Mouse (Mus musculus) intestine, embryonic 15.5 days (tissue): ENCODE results near the gene Gm37240. TPM values are rescaled to one million over a fixed set of nuclear protein-coding genes. Genes with fewer than 3 reads are reported as not detected.
A peak's percentile ranks its signal among the peaks of the same experiment; 100 is the strongest.

Experiments
- ATAC-seq: fragments of 200-750 bp; cut with Nextera tagmentation; 2 replicates; pipeline ENCODE4 v1.8.0; 2017; ENCODE audit warnings: moderate TSS enrichment, moderate library complexity
- H3K27ac ChIP-seq: fragments of 300-500 bp; sonication (generic); 2 replicates; pipeline ENCODE4 v1.5.1; 2015; ENCODE audit warnings: mild to moderate bottlenecking, inconsistent platforms
- H3K27me3 ChIP-seq: fragments of 300-500 bp; sonication (generic); replicated peaks from 2 replicates; pipeline ENCODE4 v1.6.1; 2015; ENCODE audit warnings: inconsistent platforms
- H3K36me3 ChIP-seq: fragments of 300-500 bp; sonication (generic); 2 replicates; pipeline ENCODE4 v1.6.1; 2015; ENCODE audit warnings: inconsistent platforms
- H3K4me1 ChIP-seq: fragments of 300-500 bp; sonication (generic); replicated peaks from 2 replicates; pipeline ENCODE4 v1.6.1; 2015; ENCODE audit warnings: inconsistent platforms
- H3K4me2 ChIP-seq: fragments of 300-500 bp; sonication (generic); replicated peaks from 2 replicates; pipeline ENCODE4 v1.6.1; 2015; ENCODE audit warnings: mild to moderate bottlenecking, inconsistent platforms
- H3K4me3 ChIP-seq: fragments of 300-500 bp; sonication (generic); replicated peaks from 2 replicates; pipeline ENCODE4 v1.5.1; 2015; ENCODE audit warnings: inconsistent platforms
- H3K9ac ChIP-seq: fragments of 300-500 bp; sonication (generic); 2 replicates; pipeline ENCODE4 v1.6.1; 2015; ENCODE audit warnings: inconsistent platforms
- H3K9me3 ChIP-seq: fragments of 300-500 bp; sonication (generic); 2 replicates; pipeline ENCODE4 v1.6.1; 2016; ENCODE audit warnings: inconsistent platforms
- WGBS: fragments of 180-500 bp; shearing (Covaris S2); methylation state at CpG from one replicate; pipeline ENCODE4 v1.1.7; 2015; 5-methylcytosine and 5-hydroxymethylcytosine counted together
- polyA plus RNA-seq: library from polyadenylated mRNA; unstranded; fragments of >200 nt; fragmentation: Nextera tagmentation; extraction: Ambion mirVana; gene quantifications from 2 replicates; pipeline ENCODE4 v1.2.1, GENCODE M21; 2015

Gene Gm37240
- polyA plus RNA-seq, 1 experiment from 2014 or later, result 6.5 TPM

- WGBS, result 87% methylated on average over 10 of the region's 10 CpGs
- H3K4me3 ChIP-seq, result no peak overlapping the region
- H3K4me2 ChIP-seq, result no peak overlapping the region
- no peaks in the 10 kb centered on the region; the same call in 1 of the 2 replicates for H3K36me3 ChIP-seq
- H3K4me1 ChIP-seq, result no peaks in the 10 kb centered on the region
- no peak overlapping the region for H3K9ac ChIP-seq
- H3K27ac ChIP-seq, result no peak overlapping the region
- no peaks in the 10 kb centered on the region for H3K9me3 ChIP-seq
- no peaks in the 10 kb centered on the region for H3K27me3 ChIP-seq
- ATAC-seq, result no peak
These were observed 1386.8 kb downstream of the Gm37240 start for GRCm38 (mm10) chr3:84500491-84500890.

GRCm38 (mm10) chr3:84497718-84498117 is 1389.6 kb downstream of the Gm37240 start:
- H3K36me3 ChIP-seq, result peaks cover 8% of the 10 kb centered on the region; the same call in 1 of the 2 replicates
- 80% methylated on average over 11 of the region's 11 CpGs for WGBS
- H3K27me3 ChIP-seq, result no peaks in the 10 kb centered on the region
- H3K27ac ChIP-seq, result no peak overlapping the region
- no peaks in the 10 kb centered on the region for H3K9me3 ChIP-seq
- H3K4me2 ChIP-seq, result no peak overlapping the region
- no peak overlapping the region for H3K9ac ChIP-seq
- no peak overlapping the region for H3K4me3 ChIP-seq
- ATAC-seq, result no peak
- peaks cover 3% of the 10 kb centered on the region; the same call in 1 of the 2 replicates for H3K4me1 ChIP-seq

- ATAC-seq, result no peak
- Histone ChIP-seq H3K27me3 (no peaks in the 10 kb centered on the region), H3K9me3 (no peaks in the 10 kb centered on the region), H3K36me3 (peaks cover 8% of the 10 kb centered on the region; the same call in 1 of the 2 replicates), H3K27ac (no peak overlapping the region), H3K9ac (no peak overlapping the region), H3K4me2 (no peak overlapping the region), H3K4me1 (peaks cover 3% of the 10 kb centered on the region; the same call in 1 of the 2 replicates), H3K4me3 (no peak overlapping the region)
- WGBS, result 85% methylated on average over 8 of the region's 8 CpGs
These were observed 1394.7 kb downstream of the Gm37240 start for GRCm38 (mm10) chr3:84492657-84493056.

- Histone ChIP-seq H3K4me1 (peaks cover 3% of the 10 kb centered on the region; the same call in 1 of the 2 replicates), H3K4me2 (no peak overlapping the region), H3K9me3 (no peaks in the 10 kb centered on the region), H3K27ac (no peak overlapping the region), H3K36me3 (peaks cover 8% of the 10 kb centered on the region; the same call in 1 of the 2 replicates), H3K27me3 (no peaks in the 10 kb centered on the region), H3K9ac (no peak overlapping the region), H3K4me3 (no peak overlapping the region)
- ATAC-seq, result no peak
- whole genome bisulfite sequencing, result 73% methylated on average over 4 of the region's 4 CpGs
These were observed 1395.2 kb downstream of the Gm37240 start for GRCm38 (mm10) chr3:84492148-84492547.

GRCm38 (mm10) chr3:84488716-84489115 is 1398.6 kb downstream of the Gm37240 start:
- H3K27me3 ChIP-seq, result no peaks in the 10 kb centered on the region
- no peak overlapping the region for H3K27ac ChIP-seq
- H3K4me1 ChIP-seq, result no peaks in the 10 kb centered on the region
- WGBS, result 83% methylated on average over 6 of the region's 6 CpGs
- H3K4me2 ChIP-seq, result no peak overlapping the region
- peaks cover 8% of the 10 kb centered on the region; the same call in 1 of the 2 replicates for H3K36me3 ChIP-seq
- no peak for ATAC-seq
- H3K4me3 ChIP-seq, result no peak overlapping the region
- no peaks in the 10 kb centered on the region for H3K9me3 ChIP-seq
- H3K9ac ChIP-seq, result no peak overlapping the region

GRCm38 (mm10) chr3:84484891-84485290 is 1402.4 kb downstream of the Gm37240 start:
- Histone ChIP-seq H3K9me3 (no peaks in the 10 kb centered on the region), H3K27me3 (no peaks in the 10 kb centered on the region), H3K4me3 (no peak overlapping the region), H3K36me3 (no peaks in the 10 kb centered on the region), H3K9ac (no peak overlapping the region), H3K4me2 (no peak overlapping the region), H3K4me1 (0 out of 2 replicates have a peak, but pooled peaks cover 8% of the 10 kb centered on the region), H3K27ac (no peak overlapping the region)
- 49% methylated on average over 3 of the region's 3 CpGs for WGBS
- no peak for ATAC-seq

GRCm38 (mm10) chr3:84484333-84484732 is 1403.0 kb downstream of the Gm37240 start:
- no peak overlapping the region for H3K4me2 ChIP-seq
- H3K4me3 ChIP-seq, result no peak overlapping the region
- 69% methylated on average over 4 of the region's 4 CpGs for WGBS
- no peak overlapping the region for H3K27ac ChIP-seq
- H3K27me3 ChIP-seq, result no peaks in the 10 kb centered on the region; the same call in 1 of the 2 replicates
- H3K9ac ChIP-seq, result no peak overlapping the region
- ATAC-seq, result no peak
- H3K9me3 ChIP-seq, result no peaks in the 10 kb centered on the region
- no peaks in the 10 kb centered on the region for H3K36me3 ChIP-seq
- 0 out of 2 replicates have a peak, but pooled peaks cover 9% of the 10 kb centered on the region for H3K4me1 ChIP-seq

- ATAC-seq, result no peak
- Histone ChIP-seq H3K4me3 (no peak overlapping the region), H3K27ac (no peak overlapping the region), H3K4me1 (0 out of 2 replicates have a peak, but pooled peaks cover 9% of the 10 kb centered on the region), H3K9ac (no peak overlapping the region), H3K9me3 (no peaks in the 10 kb centered on the region), H3K36me3 (no peaks in the 10 kb centered on the region), H3K27me3 (peaks cover 7% of the 10 kb centered on the region), H3K4me2 (no peak overlapping the region)
- WGBS, result 82% methylated on average over 6 of the region's 6 CpGs
These were observed 1405.2 kb downstream of the Gm37240 start for GRCm38 (mm10) chr3:84482121-84482520.

- H3K9me3 ChIP-seq, result no peaks in the 10 kb centered on the region
- 4% methylated on average over 11 of the region's 11 CpGs for WGBS
- H3K27me3 ChIP-seq, result peaks cover 7% of the 10 kb centered on the region
- no peaks in the 10 kb centered on the region for H3K36me3 ChIP-seq
- H3K27ac ChIP-seq, result no peak overlapping the region
- H3K4me2 ChIP-seq, result peak overlapping the region; percentile 98
- H3K4me1 ChIP-seq, result 0 out of 2 replicates have a peak, but pooled peaks cover 9% of the 10 kb centered on the region
- ATAC-seq, result peak; percentile 39
- H3K4me3 ChIP-seq, result peak overlapping the region; percentile 62
- H3K9ac ChIP-seq, result no peak overlapping the region
These were observed 1406.2 kb downstream of the Gm37240 start for GRCm38 (mm10) chr3:84481104-84481503.

GRCm38 (mm10) chr3:84480006-84480897 is 1407.1 kb downstream of the Gm37240 start, which contains the start of gene Fhdc1:
Fhdc1 (minus strand) TSS chr3:84480429.
- H3K36me3 ChIP-seq, result no peaks in the 10 kb centered on the region
- peak within 1 kb of the TSS; percentile 51 for H3K27ac ChIP-seq
- peak within 1 kb of the TSS; percentile 66 for H3K9ac ChIP-seq

GRCm38 (mm10) chr3:84479293-84480005 is 1407.9 kb downstream of the Gm37240 start:
- H3K27me3 ChIP-seq, result peaks cover 7% of the 10 kb centered on the region
- under 1% methylated on average over 61 of the region's 61 CpGs for WGBS
- 0 out of 2 replicates have a peak, but pooled peaks cover 9% of the 10 kb centered on the region for H3K4me1 ChIP-seq
- no peaks in the 10 kb centered on the region for H3K36me3 ChIP-seq
- peak overlapping the region; percentile 62 for H3K4me3 ChIP-seq
- ATAC-seq, result peak; percentile 69
- H3K27ac ChIP-seq, result peak overlapping the region; percentile 51; the same call in 1 of the 2 replicates
- peak overlapping the region; percentile 98 for H3K4me2 ChIP-seq
- H3K9me3 ChIP-seq, result no peaks in the 10 kb centered on the region
- H3K9ac ChIP-seq, result peak overlapping the region; percentile 66

More at GRCm38 (mm10) chr3:84480006-84480897, 1407.1 kb downstream of the Gm37240 start, which contains the start of gene Fhdc1:
- H3K4me1 ChIP-seq, result 0 out of 2 replicates have a peak, but pooled peaks cover 9% of the 10 kb centered on the region
- no peaks in the 10 kb centered on the region for H3K9me3 ChIP-seq
- H3K4me3 ChIP-seq, result peak within 1 kb of the TSS; percentile 62
- H3K4me2 ChIP-seq, result peak within 1 kb of the TSS; percentile 98
- WGBS, result under 1% methylated on average over 82 of the region's 82 CpGs
- H3K27me3 ChIP-seq, result peaks cover 7% of the 10 kb centered on the region
- peak; percentile 92 for ATAC-seq

GRCm38 (mm10) chr3:84478896-84479292 is 1408.4 kb downstream of the Gm37240 start:
- H3K9ac ChIP-seq, result peak overlapping the region; percentile 66
- H3K27ac ChIP-seq, result no peak overlapping the region
- ATAC-seq, result no peak
- peak overlapping the region; percentile 62 for H3K4me3 ChIP-seq
- H3K36me3 ChIP-seq, result no peaks in the 10 kb centered on the region
- 7% methylated on average over 12 of the region's 12 CpGs for WGBS
- peaks cover 7% of the 10 kb centered on the region for H3K27me3 ChIP-seq
- peaks cover 13% of the 10 kb centered on the region for H3K4me1 ChIP-seq
- no peaks in the 10 kb centered on the region for H3K9me3 ChIP-seq
- H3K4me2 ChIP-seq, result peak overlapping the region; percentile 98
